Mouse (Mus musculus): ENCODE data around the gene Abcc2.

Abcc2 gene

DNA sequence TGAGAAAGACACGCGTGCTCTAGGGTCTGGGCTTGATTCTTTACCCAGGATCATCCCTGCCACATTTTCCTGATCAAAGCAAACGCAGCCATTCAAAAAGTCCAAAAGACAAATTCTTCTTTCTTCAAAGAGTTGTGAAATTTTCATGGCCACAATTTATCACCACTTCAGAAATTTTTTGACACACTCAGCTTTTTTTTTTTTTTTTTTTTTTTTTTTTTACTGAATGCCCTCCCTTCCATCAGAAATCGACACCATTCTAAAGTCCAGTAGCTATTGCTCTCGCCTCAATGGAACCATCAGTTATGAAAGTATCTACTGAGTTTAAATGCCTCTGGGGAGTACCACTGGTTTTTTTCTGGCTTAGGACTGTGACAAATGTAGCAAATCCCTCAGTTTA is 1.6 kb upstream of the Abcc2 start:
- DNase-seq (ENCODE audit: low spot score in 2 of 2) = no peak

GRCm38 (mm10) chr19:43784761-43785160 is 2.8 kb downstream of the Abcc2 start:
- DNase-seq (ENCODE audit: low spot score in 2 of 2) = no peak

DNA sequence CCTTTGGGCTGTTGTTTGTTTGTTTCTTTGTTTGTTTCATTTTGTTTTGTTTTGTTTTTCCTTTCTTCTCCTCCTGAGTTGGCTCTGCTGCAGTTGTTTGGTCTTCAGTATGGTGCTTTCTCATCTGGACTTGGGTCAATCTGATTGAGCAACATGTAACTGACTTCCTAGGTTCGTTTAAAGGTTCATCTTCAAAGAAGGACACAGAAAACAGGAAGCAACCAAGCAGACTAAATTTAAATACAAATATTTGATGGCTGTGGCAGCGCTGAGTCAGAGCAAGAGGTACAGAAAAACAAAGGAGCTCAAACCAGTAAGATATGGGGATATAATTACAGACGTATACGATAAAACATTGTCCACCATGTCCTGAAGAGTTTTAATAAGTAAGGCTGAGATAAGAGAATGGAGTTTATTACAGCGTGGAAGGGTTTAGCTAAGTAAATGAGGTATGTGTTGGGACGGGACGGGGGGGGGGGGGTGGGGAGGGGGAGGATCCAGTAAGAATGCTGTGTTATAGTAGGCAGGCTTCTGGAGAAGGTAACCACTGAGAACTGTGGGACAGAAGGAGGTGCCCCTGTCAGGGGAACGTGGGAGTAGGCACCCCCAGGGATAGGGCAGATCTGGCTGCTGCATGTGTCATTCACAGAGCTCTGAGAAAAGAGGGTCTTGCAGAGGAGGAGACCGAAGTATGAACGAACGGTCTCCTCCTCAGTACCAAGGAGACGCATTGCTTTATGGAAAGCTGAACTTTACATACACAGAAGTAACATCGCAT is 4.4 kb downstream of the Abcc2 start:
- DNase-seq (ENCODE audit: low spot score in 2 of 2) = no peak

DNA sequence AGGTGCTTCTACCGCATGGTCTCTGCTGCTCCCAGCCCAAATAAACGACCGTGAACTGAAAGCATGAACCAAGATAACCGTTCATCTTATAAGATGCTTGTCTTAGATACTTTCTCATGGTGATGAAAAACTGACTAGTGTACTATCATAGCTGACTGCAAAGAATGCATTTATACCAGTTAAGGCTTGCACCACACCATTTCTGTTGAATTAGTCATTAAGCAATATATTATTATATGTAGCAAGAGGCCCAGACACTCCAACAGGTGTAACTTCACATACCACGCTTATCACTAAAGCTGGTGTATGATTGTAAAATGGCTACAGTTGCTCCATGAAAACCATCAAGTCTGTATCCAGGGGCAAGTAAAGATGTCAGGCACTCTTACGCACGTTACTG is 7.8 kb downstream of the Abcc2 start:
- DNase-seq (ENCODE audit: low spot score in 2 of 2) = no peak

- DNase-seq (ENCODE audit: low spot score in 2 of 2) = no peak
These were observed 10.5 kb downstream of the Abcc2 start for GRCm38 (mm10) chr19:43792537-43792936.

GRCm38 (mm10) chr19:43793951-43794350 is 12.0 kb downstream of the Abcc2 start:
- no peak for DNase-seq (ENCODE audit: low spot score in 2 of 2)

DNA sequence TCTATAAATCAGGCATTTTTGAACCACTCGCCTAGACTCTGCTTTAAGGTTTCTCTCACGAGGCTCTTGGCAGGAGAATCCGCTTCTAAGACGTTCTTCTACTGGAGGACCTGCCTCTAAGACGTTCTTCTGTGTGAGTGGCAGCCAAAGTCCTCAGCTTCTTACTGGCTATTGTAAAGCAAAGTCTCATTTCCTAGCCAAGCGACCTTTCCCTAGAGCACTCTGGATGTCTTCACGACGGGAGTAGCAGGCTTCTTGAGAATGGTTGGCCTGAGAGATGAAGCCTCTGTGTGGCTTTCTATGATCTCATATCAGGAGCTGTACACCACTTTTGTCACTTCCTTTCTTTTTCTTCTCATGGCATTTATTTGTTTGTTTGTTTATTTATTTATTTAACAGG is 13.5 kb downstream of the Abcc2 start:
- no peak for DNase-seq (ENCODE audit: low spot score in 2 of 2)

DNA sequence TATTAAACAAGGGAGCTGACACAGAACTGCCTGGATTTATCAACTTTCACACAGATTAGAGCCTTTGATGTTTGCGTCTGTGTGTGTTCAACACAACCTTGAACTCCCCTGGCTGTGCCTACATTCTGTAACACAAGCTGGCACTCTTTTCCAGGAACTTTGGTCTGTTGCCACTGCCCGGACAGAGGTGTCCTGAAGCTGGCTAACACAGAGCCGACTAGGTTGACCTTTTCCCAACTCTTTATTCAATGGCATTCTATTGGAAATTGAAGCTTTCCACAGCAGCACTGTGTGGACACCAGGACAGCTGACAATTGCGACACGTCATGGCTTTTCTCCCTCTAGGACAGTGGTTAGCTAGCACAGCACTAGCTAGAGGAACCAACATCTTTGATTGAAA is 15.2 kb downstream of the Abcc2 start:
- DNase-seq (ENCODE audit: low spot score in 2 of 2) = no peak

DNA sequence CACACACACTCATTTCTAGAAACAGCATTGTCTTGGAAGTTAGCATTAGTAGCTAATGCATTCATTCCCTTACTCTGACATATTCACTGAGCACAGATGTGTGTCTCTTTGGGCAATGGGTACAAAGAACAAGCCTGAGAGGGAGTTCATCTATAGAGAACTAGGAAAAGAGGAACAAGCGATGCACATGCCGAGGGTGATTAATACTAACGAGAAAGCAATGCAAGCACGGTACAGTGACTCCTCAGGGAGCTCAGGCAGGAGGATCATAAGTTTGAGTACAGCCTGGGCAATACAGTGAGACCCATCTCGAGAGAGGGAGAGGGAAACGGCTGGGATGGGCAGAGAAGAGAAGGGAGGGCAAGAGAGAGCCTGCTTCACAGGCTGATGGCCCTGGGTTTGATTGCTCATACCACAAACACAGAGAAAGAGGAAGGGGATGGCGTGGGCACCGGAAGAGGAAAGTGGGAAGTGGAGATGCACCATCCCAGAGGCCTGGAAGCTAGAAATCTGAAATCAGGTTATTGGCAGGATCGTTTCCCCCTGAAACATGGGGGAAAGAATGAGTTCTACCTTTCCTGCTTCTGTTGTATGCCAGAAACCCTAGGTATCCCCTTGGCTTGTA is 19.5 kb downstream of the Abcc2 start:
- DNase-seq (ENCODE audit: low spot score in 2 of 2) = no peak

DNA sequence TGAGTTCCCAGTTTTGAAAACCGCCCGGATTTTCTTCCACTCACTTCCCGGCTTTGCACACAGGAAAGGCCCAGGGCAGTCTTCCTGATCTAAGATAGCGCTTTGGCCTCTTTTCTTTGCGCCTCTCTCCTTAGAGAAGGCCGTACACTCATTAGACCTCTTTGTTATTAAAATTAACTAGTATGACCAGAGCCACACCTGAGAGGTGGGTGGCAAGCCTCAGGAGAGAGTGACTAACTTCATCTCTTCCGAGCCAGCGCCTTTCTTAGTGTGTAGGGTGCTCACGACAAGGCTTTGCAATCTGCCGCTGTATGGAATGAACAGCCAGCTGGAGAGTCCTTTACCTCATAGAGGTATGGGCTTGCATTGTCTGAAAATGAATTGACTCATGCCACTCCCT is 21.9 kb downstream of the Abcc2 start:
- no peak for DNase-seq (ENCODE audit: low spot score in 2 of 2)

- no peak for DNase-seq (ENCODE audit: low spot score in 2 of 2)
These were observed 27.3 kb downstream of the Abcc2 start for GRCm38 (mm10) chr19:43809331-43809730.

DNA sequence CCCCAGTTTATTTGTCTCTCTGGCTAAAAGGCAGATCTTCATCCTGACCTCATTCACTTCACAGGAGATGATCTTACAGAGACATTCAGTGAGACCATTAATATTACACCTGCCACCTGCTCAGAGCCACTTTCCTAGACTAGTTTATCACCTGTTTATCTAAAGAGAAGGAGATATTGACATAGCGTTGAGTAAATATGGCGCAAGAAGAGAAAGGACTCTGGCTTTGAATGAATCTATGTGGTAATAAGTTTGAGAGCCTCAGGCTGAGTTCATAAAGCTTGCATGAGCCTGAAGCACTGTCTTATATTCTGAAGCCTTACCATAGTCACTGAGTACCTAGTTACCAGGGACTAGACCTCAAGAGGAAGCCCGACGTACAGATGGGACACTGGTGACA is 29.4 kb downstream of the Abcc2 start:
- no peak for DNase-seq (ENCODE audit: low spot score in 2 of 2)

GRCm38 (mm10) chr19:43813315-43813714 is 31.3 kb downstream of the Abcc2 start:
- DNase-seq (ENCODE audit: low spot score in 2 of 2) = no peak

DNA sequence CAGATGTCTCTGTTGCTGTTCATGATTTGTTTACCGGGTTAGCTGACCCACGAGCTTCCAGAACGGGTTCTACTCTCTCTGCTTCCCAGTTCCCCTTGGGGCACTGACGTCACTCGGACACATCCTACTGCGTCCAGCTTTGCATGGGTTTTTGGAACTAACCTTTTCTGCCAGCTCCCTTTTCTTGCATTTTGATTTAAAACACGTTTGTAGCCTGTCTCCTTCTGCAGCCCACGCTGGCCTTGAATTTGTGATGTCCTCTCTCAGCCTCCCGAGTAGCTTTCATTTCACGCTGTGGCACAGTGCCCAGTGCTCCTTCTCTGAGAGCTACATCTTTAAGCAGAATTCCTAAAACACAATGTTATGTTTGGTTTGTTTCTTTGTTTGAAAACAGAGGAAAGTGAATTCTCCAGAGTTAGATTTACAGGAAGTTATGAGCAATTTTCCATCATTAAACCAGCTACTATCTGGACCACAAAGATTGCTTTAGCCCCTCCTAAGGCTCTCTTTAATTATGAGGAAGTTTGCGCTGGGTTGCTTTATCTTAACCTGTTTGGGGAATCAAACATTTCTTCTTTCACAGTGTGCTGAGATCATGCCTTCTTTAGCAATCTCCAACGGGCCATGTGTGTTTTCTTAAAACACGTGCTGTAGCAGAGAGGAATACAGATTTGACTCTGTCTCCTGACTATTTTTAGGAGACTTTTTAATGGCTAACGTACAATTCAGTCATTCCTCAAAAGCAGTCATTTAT is 33.8 kb downstream of the Abcc2 start:
- no peak for DNase-seq (ENCODE audit: low spot score in 2 of 2)

DNA sequence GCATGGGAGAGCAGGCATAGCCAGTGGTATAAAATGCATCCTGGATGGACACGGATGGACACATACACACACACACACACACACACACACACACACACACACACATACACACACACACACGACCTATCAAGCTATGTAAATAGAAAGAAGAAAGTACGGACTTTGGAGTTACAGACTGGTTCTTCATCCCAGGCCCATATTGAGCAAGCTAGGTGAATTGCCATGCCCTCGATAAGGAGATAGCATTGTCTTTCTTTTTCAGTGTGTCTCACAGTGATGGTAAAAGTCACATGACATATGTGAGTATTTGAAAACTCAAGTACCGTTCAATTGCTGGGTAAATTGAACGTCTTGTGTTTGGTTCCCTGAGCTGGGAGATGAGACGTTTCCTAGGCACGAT is 44.9 kb downstream of the Abcc2 start:
- no peak for DNase-seq (ENCODE audit: low spot score in 2 of 2)

- peak; percentile 38 to 50 for DNase-seq (ENCODE audit: low spot score in 2 of 2)
These were observed 50.6 kb downstream of the Abcc2 start for GRCm38 (mm10) chr19:43832425-43833069.

DNA sequence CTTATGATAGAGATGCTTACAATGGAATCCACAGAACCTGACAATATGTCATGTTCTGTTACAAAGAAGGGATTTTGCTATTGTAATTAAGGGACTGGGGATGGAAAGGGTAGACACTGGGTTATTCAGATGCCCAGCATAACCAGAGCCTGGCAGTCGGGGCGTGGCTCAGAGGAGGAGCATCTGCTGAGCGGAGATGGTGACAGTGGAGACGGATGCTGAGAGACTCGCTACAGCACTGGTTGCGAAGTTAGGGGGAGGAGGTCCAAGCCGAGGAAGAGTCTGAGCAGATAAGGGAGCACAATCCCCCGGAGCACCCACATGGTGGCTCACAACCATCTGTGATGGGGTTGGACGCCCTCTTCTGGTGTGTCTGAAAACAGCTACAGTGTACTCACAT is 61.2 kb downstream of the Abcc2 start:
- no peak for DNase-seq (ENCODE audit: low spot score in 2 of 2)

- DNase-seq (ENCODE audit: low spot score in 2 of 2) = no peak
These were observed 63.4 kb downstream of the Abcc2 start for GRCm38 (mm10) chr19:43845331-43845908.

DNA sequence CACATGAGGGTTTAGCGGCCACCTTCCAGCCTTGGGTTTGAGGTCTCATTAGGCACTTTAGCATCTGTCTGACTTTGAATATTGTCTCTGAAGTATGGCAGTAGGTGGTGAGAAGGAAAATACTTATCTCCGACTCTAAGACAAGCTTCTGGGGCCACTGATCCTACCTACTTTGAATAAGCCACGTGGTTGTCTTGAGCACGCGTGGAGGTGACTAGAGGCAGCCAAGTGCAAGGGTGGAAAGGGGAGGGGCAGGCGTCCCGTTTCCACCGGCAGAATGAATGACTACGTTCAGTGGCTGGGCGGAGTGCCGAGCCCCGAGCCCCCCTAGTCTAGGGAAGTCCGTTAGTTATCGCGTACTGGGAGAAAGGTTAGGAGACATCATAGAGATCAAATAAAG is 65.1 kb downstream of the Abcc2 start:
- DNase-seq (ENCODE audit: low spot score in 2 of 2) = no peak

- DNase-seq (ENCODE audit: low spot score in 2 of 2) = no peak
These were observed 66.0 kb downstream of the Abcc2 start for GRCm38 (mm10) chr19:43847966-43848365.

- no peak for DNase-seq (ENCODE audit: low spot score in 2 of 2)
These were observed 68.0 kb downstream of the Abcc2 start for GRCm38 (mm10) chr19:43850026-43850425.

Measured in urinary bladder, adult 18-20 months (tissue).